Mouse (Mus musculus) heart, embryonic 15.5 days (tissue): ENCODE data around the gene Eps8l1. TPM values are rescaled to one million over a fixed set of nuclear protein-coding genes. Genes with fewer than 3 reads are reported as not detected.
A peak's percentile ranks its signal among the peaks of the same experiment; 100 is the strongest.

Source experiments
- ATAC-seq: fragments of 200-750 bp; cut with Nextera tagmentation; replicated peaks from 2 replicates; pipeline ENCODE4 v1.8.0; 2017; ENCODE audit warnings: low read depth, moderate TSS enrichment; ENCODE audit not compliant: insufficient number of reproducible peaks, insufficient read depth, low FRiP score
- H3K27ac ChIP-seq: fragments of 300-500 bp; sonication (generic); 2 replicates; pipeline ENCODE4 v1.5.1; 2015; ENCODE audit warnings: mild to moderate bottlenecking, inconsistent platforms
- H3K27me3 ChIP-seq: fragments of 300-500 bp; sonication (generic); 2 replicates; pipeline ENCODE4 v1.6.1; 2015; ENCODE audit warnings: inconsistent platforms
- H3K36me3 ChIP-seq: fragments of 300-500 bp; sonication (generic); 2 replicates; pipeline ENCODE4 v1.6.1; 2015; ENCODE audit warnings: mild to moderate bottlenecking, inconsistent platforms
- H3K4me1 ChIP-seq: fragments of 300-500 bp; sonication (generic); replicated peaks from 2 replicates; pipeline ENCODE4 v1.6.1; 2015; ENCODE audit warnings: inconsistent platforms
- H3K4me2 ChIP-seq: fragments of 300-500 bp; sonication (generic); 2 replicates; pipeline ENCODE4 v1.6.1; 2015; ENCODE audit warnings: inconsistent platforms, mild to moderate bottlenecking, moderate library complexity
- H3K4me3 ChIP-seq: fragments of 300-500 bp; sonication (generic); 2 replicates; pipeline ENCODE4 v1.5.1; 2015; ENCODE audit warnings: mild to moderate bottlenecking, inconsistent platforms
- H3K9ac ChIP-seq: fragments of 300-500 bp; sonication (generic); 2 replicates; pipeline ENCODE4 v1.6.1; 2015; ENCODE audit warnings: mild to moderate bottlenecking, inconsistent platforms
- H3K9me3 ChIP-seq: fragments of 300-500 bp; sonication (generic); replicated peaks from 2 replicates; pipeline ENCODE4 v1.6.1; 2016; ENCODE audit warnings: inconsistent platforms
- WGBS: fragments of 180-500 bp; shearing (Covaris S2); methylation state at CpG from one replicate; pipeline ENCODE4 v1.1.7; 2015; ENCODE audit warnings: mixed read lengths; 5-methylcytosine and 5-hydroxymethylcytosine counted together
- polyA plus RNA-seq: library from polyadenylated mRNA; unstranded; fragments of >200 nt; fragmentation: Nextera tagmentation; extraction: Ambion mirVana; gene quantifications from 2 replicates; pipeline ENCODE4 v1.2.1, GENCODE M21; 2015

Gene Eps8l1
- polyA plus RNA-seq, 1 experiment from 2014 or later = 4.8 TPM

GRCm38 (mm10) chr7:4447138-4447537 is 13.3 kb upstream of the Eps8l1 start:
- H3K36me3 ChIP-seq = peaks cover 21% of the 10 kb centered on the region
- WGBS = 3% methylated on average over 1 of the region's 1 CpGs
- H3K4me3 ChIP-seq = no peak overlapping the region
- no peak for ATAC-seq
- H3K27me3 ChIP-seq = no peaks in the 10 kb centered on the region
- H3K27ac ChIP-seq = no peak overlapping the region
- no peaks in the 10 kb centered on the region for H3K9me3 ChIP-seq
- H3K4me1 ChIP-seq = peaks cover 4% of the 10 kb centered on the region
- no peak overlapping the region for H3K9ac ChIP-seq
- no peak overlapping the region for H3K4me2 ChIP-seq

GRCm38 (mm10) chr7:4448439-4448838 is 12.0 kb upstream of the Eps8l1 start:
- Histone ChIP-seq H3K4me1 (peaks cover 4% of the 10 kb centered on the region), H3K27me3 (no peaks in the 10 kb centered on the region), H3K9me3 (no peaks in the 10 kb centered on the region), H3K4me3 (no peak overlapping the region), H3K27ac (no peak overlapping the region), H3K4me2 (no peak overlapping the region), H3K36me3 (peaks cover 8% of the 10 kb centered on the region), H3K9ac (no peak overlapping the region)
- no peak for ATAC-seq
- 85% methylated on average over 3 of the region's 3 CpGs for WGBS

DNA sequence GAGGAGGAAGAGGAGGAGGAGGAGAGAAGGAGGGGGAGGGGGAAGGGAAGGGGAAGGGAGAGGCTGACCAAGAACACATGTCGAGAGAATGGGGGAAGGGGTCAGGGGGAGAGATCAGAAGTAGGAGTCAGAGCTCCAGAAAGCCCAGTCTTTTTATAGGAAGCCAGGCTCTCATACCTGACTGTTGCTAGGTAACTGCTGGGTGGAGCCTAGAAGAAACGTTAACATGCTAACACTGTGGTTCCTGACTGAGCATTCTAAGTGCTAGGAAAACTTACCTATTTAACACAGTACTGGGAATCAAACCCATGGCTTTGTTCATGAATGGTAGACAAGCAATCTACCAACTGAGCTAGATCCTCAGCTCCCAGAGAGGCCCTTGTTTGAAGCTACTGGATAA is 11.3 kb upstream of the Eps8l1 start:
- H3K27me3 ChIP-seq = no peaks in the 10 kb centered on the region
- peaks cover 4% of the 10 kb centered on the region for H3K4me1 ChIP-seq
- H3K9ac ChIP-seq = no peak overlapping the region
- H3K27ac ChIP-seq = no peak overlapping the region
- no peak for ATAC-seq
- no peak overlapping the region for H3K4me3 ChIP-seq
- no peak overlapping the region for H3K4me2 ChIP-seq
- H3K36me3 ChIP-seq = no peaks in the 10 kb centered on the region; the same call in 1 of the 2 replicates
- WGBS = 7% methylated on average over 2 of the region's 2 CpGs
- no peaks in the 10 kb centered on the region for H3K9me3 ChIP-seq

DNA sequence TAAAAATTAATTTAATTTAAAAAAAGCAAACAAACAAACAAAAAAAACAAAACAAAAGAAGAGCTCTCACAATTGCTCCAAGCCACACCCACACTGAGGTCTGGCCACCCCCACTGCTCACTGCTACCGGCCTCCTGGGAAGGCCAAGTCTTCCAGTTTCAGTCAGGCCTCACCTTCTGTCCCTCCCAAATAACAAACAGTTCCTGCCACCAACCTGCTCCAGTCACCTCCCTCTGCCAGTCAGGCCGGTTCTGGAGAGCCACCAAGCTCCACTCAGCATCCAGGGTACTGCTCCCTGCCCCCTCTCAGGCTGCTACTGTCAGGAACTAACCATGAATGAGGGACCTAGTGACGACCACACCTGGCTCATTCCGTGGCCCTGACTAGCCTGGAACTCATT is 7.8 kb upstream of the Eps8l1 start:
- Histone ChIP-seq H3K36me3 (no peaks in the 10 kb centered on the region), H3K4me2 (no peak overlapping the region), H3K27ac (no peak overlapping the region), H3K9ac (no peak overlapping the region), H3K4me1 (no peaks in the 10 kb centered on the region), H3K9me3 (no peaks in the 10 kb centered on the region), H3K4me3 (no peak overlapping the region), H3K27me3 (no peaks in the 10 kb centered on the region)
- 21% methylated on average over 4 of the region's 4 CpGs for WGBS
- no peak for ATAC-seq

DNA sequence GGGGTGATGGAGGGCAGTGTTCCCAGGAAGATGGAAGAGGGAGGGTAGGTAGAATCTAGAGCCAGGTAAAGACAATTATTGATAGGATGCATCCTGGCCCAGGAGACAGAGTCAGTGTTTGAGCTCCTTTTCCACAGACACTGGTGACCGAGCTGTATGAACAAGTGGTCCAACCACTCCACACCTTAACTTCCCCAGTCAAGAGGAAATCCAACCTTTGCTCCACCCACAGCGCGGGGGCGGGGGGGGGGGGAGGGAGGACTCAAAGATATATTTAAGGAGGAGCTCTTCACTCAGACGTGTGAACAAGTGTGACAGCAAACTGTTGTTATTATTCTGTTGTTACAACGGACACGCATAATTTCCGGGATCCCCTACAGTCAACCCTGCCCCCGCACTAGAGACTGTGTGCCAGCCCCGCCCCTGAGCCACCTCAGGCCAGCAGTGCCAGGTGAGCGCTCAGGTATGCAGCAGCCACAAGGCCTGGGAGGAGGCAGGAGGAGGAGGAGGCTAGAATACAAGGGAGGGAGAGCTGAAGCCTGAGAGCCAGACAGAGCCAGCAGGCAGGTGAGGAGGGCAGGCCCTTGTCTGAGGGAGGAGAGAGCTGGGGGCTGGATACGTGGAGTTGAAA is 3.8 kb downstream of the Eps8l1 start:
- H3K4me1 ChIP-seq = peaks cover 2% of the 10 kb centered on the region; the same call in 1 of the 2 replicates
- peak; percentile 33 for ATAC-seq
- no peak overlapping the region for H3K27ac ChIP-seq

GRCm38 (mm10) chr7:4467801-4468200 is 7.3 kb downstream of the Eps8l1 start:
- Histone ChIP-seq H3K9me3 (no peaks in the 10 kb centered on the region), H3K4me1 (peaks cover 13% of the 10 kb centered on the region), H3K27ac (no peak overlapping the region), H3K4me2 (no peak overlapping the region), H3K27me3 (peaks cover 30% of the 10 kb centered on the region), H3K9ac (no peak overlapping the region), H3K4me3 (no peak overlapping the region), H3K36me3 (no peaks in the 10 kb centered on the region)
- no peak for ATAC-seq
- 67% methylated on average over 3 of the region's 3 CpGs for WGBS

More for the DNA sequence above, 3.8 kb downstream of the Eps8l1 start:
- Histone ChIP-seq H3K27me3 (peaks cover 5% of the 10 kb centered on the region; the same call in 1 of the 2 replicates), H3K4me2 (no peak overlapping the region), H3K36me3 (no peaks in the 10 kb centered on the region), H3K4me3 (no peak overlapping the region), H3K9me3 (no peaks in the 10 kb centered on the region), H3K9ac (no peak overlapping the region)
- 7% methylated on average over 12 of the region's 12 CpGs for WGBS

DNA sequence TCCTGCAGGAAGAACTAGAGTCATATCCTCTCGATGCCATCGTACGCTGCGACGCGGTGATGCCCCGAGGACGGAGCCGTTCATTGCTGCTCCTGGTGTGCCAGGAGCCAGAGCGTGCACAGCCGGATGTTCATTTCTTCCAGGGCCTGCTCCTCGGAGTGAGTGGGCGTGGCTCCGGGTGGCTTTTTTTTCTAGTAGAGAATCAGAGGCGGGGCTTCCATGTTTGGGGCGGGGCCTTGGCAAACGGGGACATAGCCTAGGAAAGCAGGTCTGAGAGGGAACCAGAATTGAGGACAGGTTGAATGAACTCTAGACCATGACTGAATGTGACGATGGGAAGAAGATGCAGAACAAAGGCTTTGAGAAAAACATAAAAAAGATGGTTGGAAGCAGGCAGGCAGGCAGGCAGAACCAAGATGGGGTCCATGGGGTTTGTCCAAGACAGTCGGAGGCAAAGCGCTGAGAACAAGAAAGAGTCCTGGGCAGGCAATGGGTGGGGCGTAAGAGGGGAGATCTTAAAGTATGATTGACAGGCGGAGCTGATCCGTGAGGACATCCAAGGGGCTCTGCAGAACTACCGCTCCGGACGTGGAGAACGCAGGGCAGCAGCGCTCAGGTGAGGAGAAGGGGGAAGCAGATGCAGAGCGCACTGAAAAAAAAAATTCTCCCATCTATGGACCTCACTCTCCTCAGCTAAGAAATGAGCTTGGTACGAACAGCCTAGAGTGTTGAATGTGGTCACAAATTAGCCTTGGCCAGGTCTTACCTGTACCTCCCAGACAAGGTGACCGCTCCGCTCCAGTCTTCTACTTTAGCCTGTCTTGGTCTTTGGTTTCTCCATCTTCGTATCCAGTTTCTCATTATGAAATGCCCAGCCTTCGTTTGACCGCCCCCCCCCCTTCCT is 10.1 kb downstream of the Eps8l1 start:
- no peaks in the 10 kb centered on the region for H3K9me3 ChIP-seq
- peak overlapping the region; percentile 48 for H3K4me3 ChIP-seq
- no peaks in the 10 kb centered on the region for H3K36me3 ChIP-seq
- peak; percentile 29; the same call in 1 of the 2 replicates for ATAC-seq
- H3K4me2 ChIP-seq = peak overlapping the region; percentile 69
- peaks cover 38% of the 10 kb centered on the region for H3K27me3 ChIP-seq
- H3K9ac ChIP-seq = peak overlapping the region; percentile 40; the same call in 1 of the 2 replicates
- peaks cover 16% of the 10 kb centered on the region for H3K4me1 ChIP-seq
- H3K27ac ChIP-seq = no peak overlapping the region
- WGBS = 4% methylated on average over 35 of the region's 35 CpGs

GRCm38 (mm10) chr7:4471179-4471555 is 10.7 kb downstream of the Eps8l1 start:
- H3K27me3 ChIP-seq = peaks cover 38% of the 10 kb centered on the region
- ATAC-seq = peak; percentile 83
- under 1% methylated on average over 24 of the region's 24 CpGs for WGBS
- no peaks in the 10 kb centered on the region for H3K36me3 ChIP-seq
- peak overlapping the region; percentile 69 for H3K4me2 ChIP-seq
- peak overlapping the region; percentile 40; the same call in 1 of the 2 replicates for H3K9ac ChIP-seq
- H3K27ac ChIP-seq = no peak overlapping the region
- H3K4me3 ChIP-seq = peak overlapping the region; percentile 48
- no peaks in the 10 kb centered on the region for H3K9me3 ChIP-seq
- peaks cover 16% of the 10 kb centered on the region for H3K4me1 ChIP-seq

- H3K27me3 ChIP-seq = peaks cover 39% of the 10 kb centered on the region
- no peaks in the 10 kb centered on the region for H3K9me3 ChIP-seq
- ATAC-seq = no peak
- H3K27ac ChIP-seq = no peak overlapping the region
- no peak overlapping the region for H3K9ac ChIP-seq
- WGBS = 7% methylated on average over 19 of the region's 19 CpGs
- peak overlapping the region; percentile 12; the same call in 1 of the 2 replicates for H3K4me3 ChIP-seq
- H3K4me1 ChIP-seq = peaks cover 26% of the 10 kb centered on the region
- peak overlapping the region; percentile 39 for H3K4me2 ChIP-seq
- no peaks in the 10 kb centered on the region for H3K36me3 ChIP-seq
Observed at GRCm38 (mm10) chr7:4473940-4474339, 13.5 kb downstream of the Eps8l1 start.

- WGBS = 2% methylated on average over 39 of the region's 39 CpGs
- Histone ChIP-seq H3K4me3 (peak overlapping the region; percentile 54), H3K9ac (peak overlapping the region; percentile 55), H3K9me3 (no peaks in the 10 kb centered on the region), H3K27me3 (peaks cover 7% of the 10 kb centered on the region), H3K36me3 (peaks cover 25% of the 10 kb centered on the region), H3K4me1 (peaks cover 22% of the 10 kb centered on the region), H3K27ac (peak overlapping the region; percentile 93), H3K4me2 (peak overlapping the region; percentile 77)
- peak; percentile 94 for ATAC-seq
Observed at GRCm38 (mm10) chr7:4478021-4478795, 17.7 kb downstream of the Eps8l1 start.

DNA sequence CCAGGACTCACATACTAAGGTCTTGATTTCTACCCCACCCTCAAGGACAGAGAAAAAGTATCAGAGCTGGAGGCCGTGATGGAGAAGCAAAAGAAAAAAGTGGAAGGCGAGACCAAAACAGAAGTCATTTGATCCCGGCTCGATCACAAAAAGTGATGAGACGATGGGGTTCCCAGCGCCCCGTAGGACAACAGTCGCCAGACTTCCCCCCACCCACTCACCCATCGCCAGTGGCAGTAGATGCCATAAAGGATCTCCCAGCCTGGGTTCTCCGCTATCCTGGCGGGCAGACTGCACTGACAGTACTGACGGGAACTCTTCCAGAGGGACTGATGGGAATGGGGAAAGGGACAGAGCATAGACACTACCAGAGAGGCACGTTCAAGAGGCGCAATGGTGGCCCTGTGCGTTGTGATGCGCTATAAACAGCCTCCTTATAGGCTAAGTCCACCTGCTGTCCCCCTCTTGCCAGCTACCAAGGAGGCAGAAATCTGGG is 18.4 kb downstream of the Eps8l1 start:
- peak overlapping the region; percentile 77 for H3K4me2 ChIP-seq
- peak overlapping the region; percentile 55 for H3K9ac ChIP-seq
- no peaks in the 10 kb centered on the region for H3K9me3 ChIP-seq
- peaks cover 21% of the 10 kb centered on the region for H3K4me1 ChIP-seq
- H3K4me3 ChIP-seq = peak overlapping the region; percentile 54
- no peak for ATAC-seq
- peak overlapping the region; percentile 93 for H3K27ac ChIP-seq
- WGBS = 6% methylated on average over 16 of the region's 16 CpGs
- peaks cover 31% of the 10 kb centered on the region for H3K36me3 ChIP-seq
- 0 out of 2 replicates have a peak, but pooled peaks cover 3% of the 10 kb centered on the region for H3K27me3 ChIP-seq
